Mouse (Mus musculus) stomach, embryonic 15.5 days (tissue): ENCODE data around the gene Hoxa4. TPM values are rescaled to one million over a fixed set of nuclear protein-coding genes. Genes with fewer than 3 reads are reported as not detected.

ENCODE experiments used
- ATAC-seq: fragments of 200-750 bp; cut with Nextera tagmentation; 2 replicates; pipeline ENCODE4 v1.8.0; 2017; ENCODE audit warnings: low read depth, moderate number of reproducible peaks, moderate TSS enrichment; ENCODE audit not compliant: insufficient read depth, low FRiP score
- H3K27ac ChIP-seq: fragments of 300-500 bp; sonication (generic); 2 replicates; pipeline ENCODE4 v1.5.1; 2015; ENCODE audit warnings: mild to moderate bottlenecking, inconsistent platforms
- H3K27me3 ChIP-seq: fragments of 300-500 bp; sonication (generic); replicated peaks from 2 replicates; pipeline ENCODE4 v1.6.1; 2015; ENCODE audit warnings: inconsistent platforms
- H3K36me3 ChIP-seq: fragments of 300-500 bp; sonication (generic); 2 replicates; pipeline ENCODE4 v1.6.1; 2015; ENCODE audit warnings: inconsistent platforms
- H3K4me1 ChIP-seq: fragments of 300-500 bp; sonication (generic); 2 replicates; pipeline ENCODE4 v1.6.1; 2015; ENCODE audit warnings: inconsistent platforms
- H3K4me2 ChIP-seq: fragments of 300-500 bp; sonication (generic); 2 replicates; pipeline ENCODE4 v1.6.1; 2015; ENCODE audit warnings: mild to moderate bottlenecking, inconsistent platforms
- H3K4me3 ChIP-seq: fragments of 300-500 bp; sonication (generic); replicated peaks from 2 replicates; pipeline ENCODE4 v1.5.1; 2015; ENCODE audit warnings: inconsistent platforms
- H3K9ac ChIP-seq: fragments of 300-500 bp; sonication (generic); 2 replicates; pipeline ENCODE4 v1.6.1; 2015; ENCODE audit warnings: inconsistent platforms
- H3K9me3 ChIP-seq: fragments of 300-500 bp; sonication (generic); 2 replicates; pipeline ENCODE4 v1.6.1; 2016; ENCODE audit warnings: inconsistent platforms
- WGBS: fragments of 180-500 bp; shearing (Covaris S2); methylation state at CpG from one replicate; pipeline ENCODE4 v1.1.7; 2015; 5-methylcytosine and 5-hydroxymethylcytosine counted together
- polyA plus RNA-seq: library from polyadenylated mRNA; unstranded; fragments of >200 nt; fragmentation: Nextera tagmentation; extraction: Ambion mirVana; gene quantifications from 2 replicates; pipeline ENCODE4 v1.2.1, GENCODE M21; 2015

Gene Hoxa4
- polyA plus RNA-seq, 1 experiment from 2014 or later = 4.4 TPM

- peak; percentile 83 for ATAC-seq
- peaks cover 21% of the 10 kb centered on the region for H3K4me1 ChIP-seq
- H3K36me3 ChIP-seq = no peaks in the 10 kb centered on the region
- H3K4me2 ChIP-seq = peak within 1 kb of the TSS; percentile 88
- peak within 1 kb of the TSS; percentile 67 for H3K4me3 ChIP-seq
- no peaks in the 10 kb centered on the region for H3K9me3 ChIP-seq
- peaks cover 18% of the 10 kb centered on the region; the same call in 1 of the 2 replicates for H3K27me3 ChIP-seq
- peak within 1 kb of the TSS; percentile 96 for H3K27ac ChIP-seq
- under 1% methylated on average over 53 of the region's 55 CpGs for WGBS
- H3K9ac ChIP-seq = peak within 1 kb of the TSS; percentile 67
These were observed 33.1 kb downstream of the Hoxa4 start, which contains the start of gene Hoxa1 for GRCm38 (mm10) chr6:52158276-52159051. TSS of gene Hoxa1 (minus strand) at chr6:52158317.

DNA sequence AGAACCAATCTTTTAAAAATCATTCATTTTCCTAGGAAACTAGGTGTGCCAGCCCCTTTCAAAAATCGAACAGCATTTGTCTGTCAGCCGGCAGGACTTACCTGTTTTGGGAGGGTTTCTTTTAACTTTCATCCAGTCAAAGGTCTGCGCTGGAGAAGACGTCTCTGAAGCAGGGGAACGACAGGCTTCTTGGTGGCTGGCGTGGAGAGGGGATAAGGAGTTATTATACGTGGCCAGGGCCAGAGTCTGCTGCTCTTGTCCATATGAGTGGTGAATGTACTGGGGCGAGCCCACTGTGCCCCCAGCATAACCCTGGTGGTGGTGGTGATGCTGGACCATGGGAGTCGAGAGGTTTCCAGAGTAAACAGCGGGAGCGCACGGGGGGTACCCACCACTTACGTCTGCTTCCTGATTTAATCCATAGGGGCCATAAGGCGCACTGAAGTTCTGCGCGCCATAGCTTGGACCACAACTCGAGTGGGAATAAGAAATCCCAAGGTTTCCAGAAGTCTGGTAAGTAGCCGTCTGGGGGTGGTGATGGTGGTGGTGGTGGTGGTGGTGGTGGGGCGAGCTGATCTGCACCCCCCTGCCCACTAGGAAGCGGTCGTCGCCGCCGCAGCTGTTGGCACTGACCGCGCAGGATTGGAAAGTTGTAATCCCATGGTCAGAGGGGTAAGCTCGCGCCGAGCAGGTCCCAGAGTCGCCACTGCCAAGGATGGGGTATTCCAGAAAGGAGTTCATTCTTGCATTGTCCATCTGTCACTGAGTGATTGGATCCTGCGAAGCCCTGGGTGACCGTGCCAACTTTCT is 33.9 kb downstream of the Hoxa4 start:
- Histone ChIP-seq H3K27me3 (peaks cover 18% of the 10 kb centered on the region; the same call in 1 of the 2 replicates), H3K4me2 (peak overlapping the region; percentile 88), H3K36me3 (no peaks in the 10 kb centered on the region), H3K4me1 (peaks cover 21% of the 10 kb centered on the region), H3K9ac (no peak overlapping the region), H3K9me3 (no peaks in the 10 kb centered on the region), H3K27ac (no peak overlapping the region), H3K4me3 (peak overlapping the region; percentile 67)
- no peak; the same call in 1 of the 2 replicates for ATAC-seq
- whole genome bisulfite sequencing = 4% methylated on average over 32 of the region's 32 CpGs

GRCm38 (mm10) chr6:52156551-52157200 is 34.9 kb downstream of the Hoxa4 start:
- WGBS = 25% methylated on average over 20 of the region's 20 CpGs
- no peaks in the 10 kb centered on the region for H3K36me3 ChIP-seq
- peaks cover 21% of the 10 kb centered on the region for H3K4me1 ChIP-seq
- H3K4me3 ChIP-seq = 0 out of 2 replicates have a peak overlapping the region, but pooled peaks have one; percentile 67
- ATAC-seq = no peak
- no peak overlapping the region for H3K27ac ChIP-seq
- no peak overlapping the region for H3K9ac ChIP-seq
- H3K27me3 ChIP-seq = peaks cover 20% of the 10 kb centered on the region; the same call in 1 of the 2 replicates
- peak overlapping the region; percentile 88 for H3K4me2 ChIP-seq
- H3K9me3 ChIP-seq = no peaks in the 10 kb centered on the region

GRCm38 (mm10) chr6:52155471-52155870 is 36.1 kb downstream of the Hoxa4 start:
- no peak overlapping the region for H3K27ac ChIP-seq
- no peak overlapping the region for H3K4me2 ChIP-seq
- 74% methylated on average over 3 of the region's 3 CpGs for WGBS
- no peak for ATAC-seq
- peaks cover 21% of the 10 kb centered on the region for H3K4me1 ChIP-seq
- no peak overlapping the region for H3K4me3 ChIP-seq
- peaks cover 22% of the 10 kb centered on the region; the same call in 1 of the 2 replicates for H3K27me3 ChIP-seq
- no peaks in the 10 kb centered on the region for H3K9me3 ChIP-seq
- no peak overlapping the region for H3K9ac ChIP-seq
- no peaks in the 10 kb centered on the region for H3K36me3 ChIP-seq

DNA sequence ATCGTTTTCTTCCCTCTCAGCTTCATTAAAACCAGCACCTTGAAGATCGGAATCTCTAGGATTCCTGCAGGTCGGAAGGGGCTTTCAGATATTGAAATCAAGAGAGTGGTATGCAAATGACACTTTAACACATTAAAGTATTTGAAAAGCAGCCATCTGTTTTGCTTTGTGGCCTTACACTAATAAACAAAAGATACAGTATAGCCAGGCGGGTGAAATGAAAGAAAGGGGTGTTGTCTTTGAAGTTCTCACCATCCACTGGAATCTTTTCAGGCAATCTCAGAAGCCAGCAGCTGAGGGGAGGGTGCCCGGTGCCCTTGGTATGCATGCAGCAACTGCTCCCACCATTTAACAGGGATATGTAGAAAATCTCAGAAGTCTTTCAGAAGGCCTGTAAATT is 37.5 kb downstream of the Hoxa4 start:
- no peak overlapping the region for H3K27ac ChIP-seq
- peaks cover 8% of the 10 kb centered on the region for H3K4me1 ChIP-seq
- no peaks in the 10 kb centered on the region for H3K36me3 ChIP-seq
- peaks cover 29% of the 10 kb centered on the region for H3K27me3 ChIP-seq
- H3K9me3 ChIP-seq = no peaks in the 10 kb centered on the region
- H3K4me3 ChIP-seq = no peak overlapping the region
- ATAC-seq = no peak
- H3K9ac ChIP-seq = no peak overlapping the region
- H3K4me2 ChIP-seq = no peak overlapping the region
- WGBS = 61% methylated on average over 5 of the region's 5 CpGs

DNA sequence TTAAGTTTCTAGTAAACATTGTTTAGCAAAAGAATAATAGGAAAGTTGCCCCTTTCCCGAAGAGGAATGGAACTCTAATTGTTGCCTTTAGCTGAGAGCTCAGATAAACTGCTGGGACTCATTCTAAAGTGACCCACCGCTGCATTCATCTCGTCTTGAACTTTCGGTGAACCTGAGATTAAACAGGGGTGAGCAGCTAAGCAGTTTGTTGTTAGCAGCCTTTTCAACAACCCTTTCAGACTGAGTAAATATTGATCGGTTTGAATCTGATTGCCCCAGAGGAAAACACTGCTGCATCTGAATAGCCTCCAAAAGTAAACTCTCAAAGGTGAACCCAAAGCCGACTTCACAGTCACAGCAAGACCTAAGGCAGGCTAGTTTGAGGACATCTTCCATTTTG is 38.3 kb downstream of the Hoxa4 start:
- no peak overlapping the region for H3K4me3 ChIP-seq
- H3K4me2 ChIP-seq = no peak overlapping the region
- no peaks in the 10 kb centered on the region for H3K9me3 ChIP-seq
- WGBS = 24% methylated on average over 6 of the region's 6 CpGs
- H3K9ac ChIP-seq = no peak overlapping the region
- H3K27me3 ChIP-seq = peaks cover 29% of the 10 kb centered on the region
- ATAC-seq = no peak
- H3K4me1 ChIP-seq = peaks cover 7% of the 10 kb centered on the region; the same call in 1 of the 2 replicates
- no peak overlapping the region for H3K27ac ChIP-seq
- no peaks in the 10 kb centered on the region for H3K36me3 ChIP-seq

- no peak overlapping the region for H3K4me3 ChIP-seq
- peaks cover 27% of the 10 kb centered on the region for H3K27me3 ChIP-seq
These were observed 39.0 kb downstream of the Hoxa4 start for GRCm38 (mm10) chr6:52152226-52153193.

GRCm38 (mm10) chr6:52151571-52151970 is 40.0 kb downstream of the Hoxa4 start:
- no peaks in the 10 kb centered on the region for H3K36me3 ChIP-seq
- no peaks in the 10 kb centered on the region for H3K9me3 ChIP-seq
- H3K4me2 ChIP-seq = no peak overlapping the region
- peaks cover 23% of the 10 kb centered on the region for H3K27me3 ChIP-seq
- H3K4me1 ChIP-seq = peaks cover 4% of the 10 kb centered on the region; the same call in 1 of the 2 replicates
- H3K4me3 ChIP-seq = no peak overlapping the region
- H3K27ac ChIP-seq = no peak overlapping the region
- H3K9ac ChIP-seq = no peak overlapping the region
- 43% methylated on average over 4 of the region's 4 CpGs for WGBS
- no peak for ATAC-seq

More at GRCm38 (mm10) chr6:52152226-52153193, 39.0 kb downstream of the Hoxa4 start:
- Histone ChIP-seq H3K9me3 (no peaks in the 10 kb centered on the region), H3K4me2 (no peak overlapping the region), H3K27ac (no peak overlapping the region), H3K9ac (no peak overlapping the region), H3K4me1 (peaks cover 4% of the 10 kb centered on the region; the same call in 1 of the 2 replicates), H3K36me3 (no peaks in the 10 kb centered on the region)
- WGBS = 43% methylated on average over 16 of the region's 16 CpGs
- ATAC-seq = no peak

DNA sequence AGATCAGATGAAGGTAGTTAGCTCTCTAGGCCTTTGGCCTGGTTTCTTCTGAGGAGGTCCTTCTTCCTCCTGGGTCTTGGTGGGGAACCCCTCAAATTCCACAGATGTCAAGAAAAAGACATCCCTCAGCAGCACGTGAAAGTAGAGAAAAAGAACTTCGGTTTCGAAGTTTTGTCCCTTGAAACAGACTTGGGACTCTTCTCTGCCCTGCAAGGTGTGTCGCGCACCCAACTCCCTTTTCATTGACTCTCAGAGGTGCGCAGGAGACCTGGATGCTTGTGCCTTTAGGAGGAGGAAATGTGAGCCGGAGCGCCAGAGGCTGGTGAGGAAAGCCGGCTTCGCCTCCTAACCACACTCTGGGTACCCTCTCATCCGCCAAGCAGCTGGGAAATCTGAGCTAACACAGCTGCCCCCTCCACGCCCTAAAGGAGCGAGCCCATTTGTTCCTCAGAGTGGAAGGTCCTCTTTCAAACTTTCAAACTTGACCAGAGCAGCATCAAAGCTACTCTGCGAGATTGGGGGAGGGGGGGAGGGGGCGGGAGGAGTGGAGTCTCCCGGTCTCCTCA is 41.1 kb downstream of the Hoxa4 start:
- 12% methylated on average over 16 of the region's 16 CpGs for WGBS
- peak overlapping the region; percentile 36 for H3K4me2 ChIP-seq
- no peaks in the 10 kb centered on the region for H3K36me3 ChIP-seq
- peaks cover 4% of the 10 kb centered on the region; the same call in 1 of the 2 replicates for H3K4me1 ChIP-seq
- ATAC-seq = no peak
- H3K9ac ChIP-seq = no peak overlapping the region
- no peak overlapping the region for H3K27ac ChIP-seq
- no peaks in the 10 kb centered on the region for H3K9me3 ChIP-seq
- H3K4me3 ChIP-seq = no peak overlapping the region
- peaks cover 14% of the 10 kb centered on the region for H3K27me3 ChIP-seq
